Mouse (Mus musculus): ENCODE measurements around the gene Lhx6.

DNA sequence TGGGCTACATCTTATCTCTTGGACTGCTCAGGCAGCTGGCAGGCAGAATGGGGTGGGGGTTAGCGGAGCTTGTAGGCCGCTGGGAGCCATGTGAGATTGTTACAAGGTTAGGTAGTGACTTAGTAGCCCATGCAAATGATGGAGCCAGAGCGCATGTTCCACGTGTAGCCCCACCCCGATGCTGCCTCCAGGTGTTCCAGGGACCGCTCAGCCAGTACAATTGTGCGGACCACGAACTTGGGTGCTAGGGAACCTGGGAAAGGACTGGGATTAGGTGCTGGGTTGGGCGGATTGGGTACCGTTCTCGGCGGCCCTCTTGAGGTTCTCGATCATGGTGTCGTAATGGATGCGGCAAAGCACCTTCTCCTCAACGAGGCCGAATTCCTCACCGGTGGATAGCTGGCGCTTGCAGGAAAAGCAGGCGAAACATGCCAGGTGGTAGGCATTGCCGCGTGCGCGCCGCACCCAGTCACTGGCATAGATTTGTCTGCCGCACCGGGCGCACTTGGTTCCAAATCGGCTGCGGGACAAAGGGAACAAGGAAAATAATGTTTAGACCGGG is 11.2 kb downstream of the Lhx6 start:
- TF ChIP-seq CTCF (IDR thresholded peaks at IDR 0.05; ENCODE audit: low read depth) (no peak), EP300 (IDR thresholded peaks at IDR 0.05; ENCODE audit: low read depth) (no peak)

Data from liver, embryonic 14.5 days (tissue).